Mouse (Mus musculus): ENCODE results near the gene Itga5.

- TF ChIP-seq CTCF (IDR thresholded peaks at IDR 0.05; ENCODE audit: low read depth, low read length) (no peak), POLR2A (IDR thresholded peaks at IDR 0.05; ENCODE audit: borderline replicate concordance, low read depth, low read length) (no peak)
Measured at GRCm38 (mm10) chr15:103359869-103360602, 6.5 kb downstream of the Itga5 start.

Measured in bone marrow macrophage, adult 2 months (primary cell).